Mouse (Mus musculus): ENCODE measurements at regions not wholly inside any gene's neighbourhood (a gene's known extent, or its start where the extent isn't known, plus 50 kb on each side); places are given as distances from the start of the nearest gene placed in this dataset.
A peak's percentile ranks its signal among the peaks of the same experiment; 100 is the strongest.

DNA sequence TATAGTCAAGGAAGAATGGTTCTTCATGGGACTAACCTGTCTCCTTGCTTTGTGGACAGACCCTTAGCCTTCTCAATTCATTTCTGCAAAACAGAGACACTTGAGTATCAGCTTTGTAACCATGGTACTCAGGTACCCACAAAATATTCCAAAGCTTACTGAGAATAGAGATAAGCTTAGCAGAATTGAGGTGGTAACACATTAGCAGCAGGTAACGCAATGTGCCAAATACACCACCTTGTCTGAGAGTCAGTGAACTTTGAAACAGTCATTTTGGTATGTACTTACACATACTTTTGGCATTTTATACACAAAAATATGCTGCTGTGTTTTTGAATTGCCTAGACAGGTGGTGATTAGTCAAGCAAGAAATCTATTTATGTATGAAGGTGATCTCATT, 69.8 kb upstream of the Slc6a14 start:
- no peak for DNase-seq

GRCm38 (mm10) chrX:21651508-21652297, 63.0 kb upstream of the Slc6a14 start:
- DNase-seq, result peak; percentile 91

All from heart, adult 11 months (tissue).